Mouse (Mus musculus) stomach, adult 2 months (tissue): Measurements from ENCODE around the gene Pou1f1. TPM values are rescaled to one million over a fixed set of nuclear protein-coding genes. Genes with fewer than 3 reads are reported as not detected.

Experiments
- polyA plus RNA-seq: library from polyadenylated mRNA; depleted of rRNA; stranded (reverse); fragments of >200 nt; gene quantifications from 2 replicates; pipeline ENCODE4 v1.2.3, GENCODE M21; 2012; rRNA removed

Gene Pou1f1
- not detected in 2 replicates for polyA plus RNA-seq

DNA sequence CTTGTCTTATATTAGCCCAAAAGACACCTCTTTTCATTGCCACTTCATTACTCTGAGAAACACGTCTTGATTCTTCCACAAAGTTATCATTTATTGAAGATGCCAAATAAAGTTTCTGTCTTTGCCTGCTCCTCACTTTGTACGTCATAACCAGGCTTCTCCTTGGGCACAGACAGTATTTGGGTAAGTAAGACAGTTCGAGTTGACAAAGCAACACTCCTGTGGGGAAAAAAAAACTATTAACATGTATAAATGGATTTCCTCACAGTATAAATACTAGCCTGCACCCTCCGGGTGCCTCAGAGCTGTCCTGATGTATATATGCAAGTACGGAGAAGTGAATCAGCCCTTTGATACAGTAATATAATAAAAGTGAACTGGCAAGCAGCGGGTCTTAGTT, at the start of gene Pou1f1:
Gene Pou1f1 (plus strand): TSS at position 301 of the 400 bp plus-strand sequence.

DNA sequence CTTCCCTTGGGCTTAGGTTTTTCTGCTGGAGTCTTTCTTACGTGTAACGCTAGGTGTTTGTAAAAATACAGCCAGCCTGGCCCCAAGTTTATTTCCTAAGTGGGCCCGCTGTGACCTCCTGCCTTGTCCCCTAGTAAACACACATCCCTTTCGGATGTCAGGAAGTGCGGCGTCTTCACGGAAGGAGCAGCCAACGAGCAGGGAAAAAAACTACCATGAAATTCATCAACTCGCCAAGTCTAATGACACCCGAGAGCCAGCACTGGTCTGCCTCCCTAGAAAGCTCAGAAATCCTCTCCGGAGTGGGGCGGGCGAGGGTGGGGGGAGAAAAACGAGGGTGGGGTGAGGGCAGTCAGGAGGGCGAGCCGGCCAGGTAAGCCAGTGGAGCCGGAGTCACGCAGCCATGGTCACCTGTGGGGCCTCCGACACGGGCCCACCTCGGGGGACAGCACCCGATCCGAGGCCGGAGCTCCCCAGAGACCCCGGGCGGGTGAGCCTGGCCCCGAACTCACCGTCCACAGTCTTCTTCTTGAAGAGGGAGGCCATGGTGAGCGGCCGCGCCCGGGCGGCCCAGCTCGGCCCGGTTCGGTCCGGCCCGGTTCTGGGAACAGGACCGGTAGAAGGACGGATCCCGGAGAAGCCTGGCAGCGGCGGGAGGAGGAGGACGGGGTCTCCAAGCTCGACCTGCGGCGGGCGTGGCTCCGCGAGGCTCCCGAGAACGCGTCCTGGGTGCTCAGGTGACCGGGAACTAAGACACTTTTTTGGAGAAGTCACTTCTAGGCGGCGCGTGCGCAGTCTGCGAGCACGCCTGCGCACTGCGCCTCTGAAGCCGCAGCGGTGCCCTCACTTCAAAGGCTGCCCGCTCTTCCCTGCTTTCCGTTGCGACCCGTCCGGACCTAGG, 41.9 kb downstream of the Pou1f1 start, which contains the start of gene Chmp2b:
Gene Chmp2b (minus strand): TSS at position 764 of the 901 bp plus-strand sequence.

Other genes starting within 250 kb of the Pou1f1 start
- 23.9 and 46.5 TPM in 2 replicates for gene Chmp2b, start 42.2 kb downstream of the Pou1f1 start, polyA plus RNA-seq